ENCODE assay signal across 22 mouse cellular contexts in genomic region chrX:103388131-103388530, GRCm38 (mm10). TPM values are rescaled to one million over a fixed set of nuclear protein-coding genes. Genes with fewer than 3 reads are reported as not detected.
"Had no signal": no experiment of that assay in that cellular context is flagged by ENCODE, and none has a peak within 500 bp of the region (broad histone marks: within the 10 kb centered on the region; RNA-seq: fewer than 3 reads in every experiment).

No protein-coding gene starts in this region.

- H3K4me3 ChIP-seq: neural tube, embryonic 12.5 days; neural tube, embryonic 13.5 days; neural tube, embryonic 15.5 days; stomach, embryonic 15.5 days had no signal

- H3K4me2 ChIP-seq: neural tube, embryonic 12.5 days; neural tube, embryonic 13.5 days; neural tube, embryonic 15.5 days; stomach, embryonic 15.5 days had no signal

- H3K27me3 ChIP-seq: stomach, embryonic 15.5 days had no signal

- H3K36me3 ChIP-seq: neural tube, embryonic 12.5 days; neural tube, embryonic 13.5 days; neural tube, embryonic 15.5 days; stomach, embryonic 15.5 days had no signal

- H3K27ac ChIP-seq: neural tube, embryonic 12.5 days; neural tube, embryonic 13.5 days; neural tube, embryonic 15.5 days; stomach, embryonic 15.5 days; stomach, postnatal 0 days had no signal

- H3K4me1 ChIP-seq: neural tube, embryonic 12.5 days; neural tube, embryonic 13.5 days; neural tube, embryonic 15.5 days; stomach, embryonic 15.5 days had no signal

- H3K9ac ChIP-seq: neural tube, embryonic 12.5 days; neural tube, embryonic 13.5 days; neural tube, embryonic 15.5 days; stomach, embryonic 15.5 days had no signal

- DNase-seq: retina, postnatal 1 day; right cerebral cortex, postnatal 14 days; right cerebral cortex, postnatal 25 days; spleen, adult 18-20 months; thymus, adult 18-20 months; thymus, adult 2 months; thymus, postnatal 14 days; thymus, postnatal 25 days; thymus, postnatal 36 days; thymus, postnatal 4 days had no signal

- H3K9me3 ChIP-seq: neural tube, embryonic 12.5 days; neural tube, embryonic 13.5 days; neural tube, embryonic 15.5 days; stomach, embryonic 15.5 days had no signal

RNA-seq across cellular contexts. Expression of gene Tsx, which starts 26.1 kb away (rescaled TPM):
- polyA plus RNA-seq: spleen, adult 2 months; stomach, postnatal 0 days had no signal

RNA-seq across cellular contexts. Expression of gene Gm26992, which starts 33.7 kb away (rescaled TPM):
- polyA plus RNA-seq: neural tube, embryonic 11.5 days; neural tube, embryonic 12.5 days; neural tube, embryonic 13.5 days; neural tube, embryonic 14.5 days; neural tube, embryonic 15.5 days; small intestine, adult 2 months; spleen, adult 2 months; stomach, embryonic 14.5 days; stomach, embryonic 15.5 days; stomach, embryonic 16.5 days; stomach, postnatal 0 days; thymus, postnatal 0 days had no signal
